Mouse (Mus musculus) small intestine, adult 2 months (tissue): ENCODE results near the gene Smyd4.

ENCODE experiments used
- CTCF ChIP-seq: fragments of 200-500 bp; IDR thresholded peaks from 2 replicates; pipeline ENCODE4 v1.5.1; 2012; ENCODE audit warnings: low read depth, mild to moderate bottlenecking, control low read depth, inconsistent platforms, low read length, moderate library complexity, mixed read lengths; ENCODE audit not compliant: insufficient replicate concordance, insufficient read length; ENCODE audit errors: extremely low read depth
- POLR2A ChIP-seq: fragments of 200-500 bp; IDR thresholded peaks from 2 replicates; pipeline ENCODE4 v1.6.1; 2012; ENCODE audit warnings: low read depth, mild to moderate bottlenecking, control low read depth, inconsistent platforms, low read length, moderate library complexity

GRCm38 (mm10) chr11:75423091-75423490 is 74.9 kb downstream of the Smyd4 start:
- no peak for TF ChIP-seq CTCF
- no peak for TF ChIP-seq POLR2A
